Mouse (Mus musculus) heart, adult 8-10 months (tissue): Measurements from ENCODE around the gene Cyp51. TPM values are rescaled to one million over a fixed set of nuclear protein-coding genes. Genes with fewer than 3 reads are reported as not detected.

Experiments
- total RNA-seq, 4 experiments: library from RNA; stranded (reverse); gene quantifications; 2 replicates each; pipeline ENCODE4 v1.2.4; 2022

The Cyp51 gene
- total RNA-seq, 4 experiments from 2014 or later, result 7.1 to 11.2 (median 7.6) TPM

Other genes with a start within 250 kb of the Cyp51 start
- 1 to 10 TPM; 3.1 to 3.6 (median 3.2) TPM for gene Mterf1a, start 210.8 kb downstream of the Cyp51 start, total RNA-seq
- 10 to 100 TPM; 40.7 to 52.6 (median 49.2) TPM for gene Akap9, start 176.7 kb downstream of the Cyp51 start, total RNA-seq
- gene Mterf1b, start 87.6 kb upstream of the Cyp51 start, total RNA-seq, result 1 to 10 TPM; 1.6 to 2.7 (median 2.1) TPM